Mouse (Mus musculus) midbrain, embryonic 12.5 days (tissue): ENCODE measurements around the gene Zfp804b. TPM values are rescaled to one million over a fixed set of nuclear protein-coding genes. Genes with fewer than 3 reads are reported as not detected.
A peak's percentile ranks its signal among the peaks of the same experiment; 100 is the strongest.
"Not testable (repeated sequence)": the region's sequence is repeated elsewhere in the genome, so short reads cannot be mapped to it uniquely, and the experiment has no call there.

ENCODE experiments used
- ATAC-seq: fragments of 200-750 bp; cut with Nextera tagmentation; 2 replicates; pipeline ENCODE4 v1.8.0; 2017; ENCODE audit warnings: low read depth, moderate TSS enrichment, moderate library complexity; ENCODE audit not compliant: low FRiP score
- H3K27ac ChIP-seq: fragments of 300-500 bp; sonication (generic); replicated peaks from 2 replicates; pipeline ENCODE4 v1.5.1; 2016; ENCODE audit warnings: mild to moderate bottlenecking
- H3K27me3 ChIP-seq: fragments of 300-500 bp; sonication (generic); 2 replicates; pipeline ENCODE4 v1.6.1; 2016; ENCODE audit warnings: mild to moderate bottlenecking
- H3K36me3 ChIP-seq: fragments of 300-500 bp; sonication (generic); 2 replicates; pipeline ENCODE4 v1.6.1; 2016
- H3K4me1 ChIP-seq: fragments of 300-500 bp; sonication (generic); 2 replicates; pipeline ENCODE4 v1.6.1; 2016
- H3K4me2 ChIP-seq: fragments of 300-500 bp; sonication (generic); replicated peaks from 2 replicates; pipeline ENCODE4 v1.6.1; 2016; ENCODE audit warnings: mild to moderate bottlenecking, moderate library complexity
- H3K4me3 ChIP-seq: fragments of 300-500 bp; sonication (generic); 2 replicates; pipeline ENCODE4 v1.5.1; 2016; ENCODE audit warnings: mild to moderate bottlenecking
- H3K9ac ChIP-seq: fragments of 300-500 bp; sonication (generic); replicated peaks from 2 replicates; pipeline ENCODE4 v1.6.1; 2016; ENCODE audit warnings: mild to moderate bottlenecking, moderate library complexity
- H3K9me3 ChIP-seq: fragments of 300-500 bp; sonication (generic); 2 replicates; pipeline ENCODE4 v1.6.1; 2016; ENCODE audit warnings: mild to moderate bottlenecking
- WGBS: fragments of 180-500 bp; shearing (Covaris S2); methylation state at CpG from one replicate; pipeline ENCODE4 v1.1.7; 2016; 5-methylcytosine and 5-hydroxymethylcytosine counted together
- polyA plus RNA-seq: library from polyadenylated mRNA; unstranded; fragments of >200 nt; fragmentation: Nextera tagmentation; extraction: Ambion mirVana; gene quantifications from 2 replicates; pipeline ENCODE4 v1.2.1, GENCODE M21; 2016

Zfp804b gene
- polyA plus RNA-seq, result 0.55 and 0.61 TPM in 2 replicates

- Histone ChIP-seq H3K4me3 (peak within 1 kb of the TSS; percentile 56), H3K36me3 (no peaks in the 10 kb centered on the region), H3K4me2 (peak within 1 kb of the TSS; percentile 83), H3K9ac (peak within 1 kb of the TSS; percentile 62), H3K27me3 (0 out of 2 replicates have a peak, but pooled peaks cover 2% of the 10 kb centered on the region), H3K9me3 (no peaks in the 10 kb centered on the region), H3K27ac (no peak within 1 kb of the TSS), H3K4me1 (no peaks in the 10 kb centered on the region)
- peak; percentile 92 for ATAC-seq
- under 1% methylated on average over 50 of the region's 50 CpGs for WGBS
Observed at GRCm38 (mm10) chr5:7344145-7345010, at the start of gene Zfp804b. TSS of gene Zfp804b (minus strand) at chr5:7344756.

- H3K4me2 ChIP-seq, H3K9me3 ChIP-seq, H3K9ac ChIP-seq, H3K27ac ChIP-seq, H3K27me3 ChIP-seq, H3K4me1 ChIP-seq, H3K36me3 ChIP-seq, H3K4me3 ChIP-seq, ATAC-seq: not testable (repeated sequence)
- 100% methylated on average over 1 of the region's 1 CpGs for WGBS
Observed at GRCm38 (mm10) chr5:7364616-7365015, 20.1 kb upstream of the Zfp804b start.

GRCm38 (mm10) chr5:7345011-7345389 is 444 bp upstream of the Zfp804b start:
- Histone ChIP-seq H3K9ac (peak overlapping the region; percentile 62), H3K9me3 (no peaks in the 10 kb centered on the region), H3K4me1 (no peaks in the 10 kb centered on the region), H3K27ac (no peak overlapping the region), H3K36me3 (no peaks in the 10 kb centered on the region), H3K27me3 (0 out of 2 replicates have a peak, but pooled peaks cover 2% of the 10 kb centered on the region), H3K4me2 (peak overlapping the region; percentile 83), H3K4me3 (peak overlapping the region; percentile 56)
- peak; percentile 62 for ATAC-seq
- 1% methylated on average over 11 of the region's 11 CpGs for WGBS

GRCm38 (mm10) chr5:7325594-7325993 is 19.0 kb downstream of the Zfp804b start:
- ATAC-seq, result no peak
- no peak overlapping the region for H3K4me2 ChIP-seq
- H3K4me1 ChIP-seq, result no peaks in the 10 kb centered on the region
- no peak overlapping the region for H3K27ac ChIP-seq
- no peak overlapping the region for H3K9ac ChIP-seq
- H3K9me3 ChIP-seq, result no peaks in the 10 kb centered on the region
- no peaks in the 10 kb centered on the region for H3K27me3 ChIP-seq
- H3K4me3 ChIP-seq, result no peak overlapping the region
- whole genome bisulfite sequencing, result 67% methylated on average over 4 of the region's 4 CpGs
- H3K36me3 ChIP-seq, result no peaks in the 10 kb centered on the region

GRCm38 (mm10) chr5:7303819-7304218 is 40.7 kb downstream of the Zfp804b start, which contains the start of gene Tex47:
TSS of gene Tex47 (plus strand) at chr5:7304119.
- no peaks in the 10 kb centered on the region for H3K27me3 ChIP-seq
- no peaks in the 10 kb centered on the region for H3K4me1 ChIP-seq
- H3K4me2 ChIP-seq, result no peak within 1 kb of the TSS
- H3K27ac ChIP-seq, result no peak within 1 kb of the TSS
- no peaks in the 10 kb centered on the region for H3K9me3 ChIP-seq
- H3K9ac ChIP-seq, result no peak within 1 kb of the TSS
- WGBS, result 81% methylated on average over 1 of the region's 1 CpGs
- ATAC-seq, result no peak
- no peak within 1 kb of the TSS for H3K4me3 ChIP-seq
- H3K36me3 ChIP-seq, result no peaks in the 10 kb centered on the region

- ATAC-seq, result peak; percentile 66; the same call in 1 of the 2 replicates
Observed at GRCm38 (mm10) chr5:7302969-7303368, 41.6 kb downstream of the Zfp804b start.

GRCm38 (mm10) chr5:7284336-7284735 is 60.2 kb downstream of the Zfp804b start:
- Histone ChIP-seq H3K4me3 (no peak overlapping the region), H3K27ac (no peak overlapping the region), H3K36me3 (no peaks in the 10 kb centered on the region), H3K9ac (no peak overlapping the region), H3K4me1 (no peaks in the 10 kb centered on the region), H3K27me3 (no peaks in the 10 kb centered on the region), H3K4me2 (no peak overlapping the region), H3K9me3 (no peaks in the 10 kb centered on the region)
- WGBS, result 95% methylated on average over 1 of the region's 1 CpGs
- no peak for ATAC-seq

More at GRCm38 (mm10) chr5:7302969-7303368, 41.6 kb downstream of the Zfp804b start:
- no peaks in the 10 kb centered on the region for H3K36me3 ChIP-seq
- WGBS, result 58% methylated on average over 1 of the region's 1 CpGs
- no peak overlapping the region for H3K4me3 ChIP-seq
- no peak overlapping the region for H3K27ac ChIP-seq
- H3K9me3 ChIP-seq, result no peaks in the 10 kb centered on the region
- no peak overlapping the region for H3K9ac ChIP-seq
- H3K27me3 ChIP-seq, result no peaks in the 10 kb centered on the region
- H3K4me1 ChIP-seq, result no peaks in the 10 kb centered on the region
- H3K4me2 ChIP-seq, result no peak overlapping the region

- 92% methylated on average over 7 of the region's 7 CpGs for whole genome bisulfite sequencing
- Histone ChIP-seq H3K4me1 (no peaks in the 10 kb centered on the region), H3K36me3 (no peaks in the 10 kb centered on the region), H3K27ac (no peak overlapping the region), H3K27me3 (no peaks in the 10 kb centered on the region), H3K4me3 (no peak overlapping the region), H3K9ac (no peak overlapping the region), H3K9me3 (no peaks in the 10 kb centered on the region), H3K4me2 (no peak overlapping the region)
- ATAC-seq, result no peak
Observed at GRCm38 (mm10) chr5:7276659-7277455, 67.7 kb downstream of the Zfp804b start.

GRCm38 (mm10) chr5:7177589-7177988 is 167.0 kb downstream of the Zfp804b start:
- Histone ChIP-seq H3K4me3 (no peak overlapping the region), H3K27ac (no peak overlapping the region), H3K27me3 (no peaks in the 10 kb centered on the region), H3K9ac (no peak overlapping the region), H3K4me1 (no peaks in the 10 kb centered on the region), H3K36me3 (no peaks in the 10 kb centered on the region), H3K4me2 (no peak overlapping the region), H3K9me3 (no peaks in the 10 kb centered on the region)
- ATAC-seq, result no peak
- WGBS, result 92% methylated on average over 9 of the region's 9 CpGs

- H3K4me3 ChIP-seq, result no peak overlapping the region
- no peak overlapping the region for H3K27ac ChIP-seq
- 72% methylated on average over 3 of the region's 3 CpGs for WGBS
- H3K9ac ChIP-seq, result no peak overlapping the region
- ATAC-seq, result no peak
- H3K27me3 ChIP-seq, result no peaks in the 10 kb centered on the region
- no peaks in the 10 kb centered on the region for H3K36me3 ChIP-seq
- H3K4me1 ChIP-seq, result no peaks in the 10 kb centered on the region
- H3K9me3 ChIP-seq, result no peaks in the 10 kb centered on the region
- no peak overlapping the region for H3K4me2 ChIP-seq
Observed at GRCm38 (mm10) chr5:7139658-7140057, 204.9 kb downstream of the Zfp804b start.

GRCm38 (mm10) chr5:7102387-7102786 is 242.2 kb downstream of the Zfp804b start:
- no peak for ATAC-seq
- WGBS, result 70% methylated on average over 2 of the region's 2 CpGs

More at GRCm38 (mm10) chr5:7102387-7102786, 242.2 kb downstream of the Zfp804b start:
- H3K27ac ChIP-seq, result no peak overlapping the region
- no peak overlapping the region for H3K9ac ChIP-seq
- H3K4me2 ChIP-seq, result no peak overlapping the region
- H3K4me1 ChIP-seq, result no peaks in the 10 kb centered on the region
- H3K4me3 ChIP-seq, result no peak overlapping the region
- no peaks in the 10 kb centered on the region for H3K36me3 ChIP-seq
- no peaks in the 10 kb centered on the region for H3K27me3 ChIP-seq
- H3K9me3 ChIP-seq, result no peaks in the 10 kb centered on the region
